Mouse (Mus musculus) cerebellum, adult 2 months (tissue): ENCODE results near the gene Elmo2.

Experiments
- CTCF ChIP-seq: fragments of 200-500 bp; IDR thresholded peaks from 2 replicates; pipeline ENCODE4 v1.5.1; 2011; ENCODE audit warnings: low read depth, mild to moderate bottlenecking, control low read depth, low read length, moderate library complexity, borderline replicate concordance; ENCODE audit not compliant: insufficient read depth
- POLR2A ChIP-seq: fragments of 200-500 bp; IDR thresholded peaks from 2 replicates; pipeline ENCODE4 v1.6.1; 2011; ENCODE audit warnings: low read length, control low read depth, borderline replicate concordance; ENCODE audit not compliant: insufficient read depth

DNA sequence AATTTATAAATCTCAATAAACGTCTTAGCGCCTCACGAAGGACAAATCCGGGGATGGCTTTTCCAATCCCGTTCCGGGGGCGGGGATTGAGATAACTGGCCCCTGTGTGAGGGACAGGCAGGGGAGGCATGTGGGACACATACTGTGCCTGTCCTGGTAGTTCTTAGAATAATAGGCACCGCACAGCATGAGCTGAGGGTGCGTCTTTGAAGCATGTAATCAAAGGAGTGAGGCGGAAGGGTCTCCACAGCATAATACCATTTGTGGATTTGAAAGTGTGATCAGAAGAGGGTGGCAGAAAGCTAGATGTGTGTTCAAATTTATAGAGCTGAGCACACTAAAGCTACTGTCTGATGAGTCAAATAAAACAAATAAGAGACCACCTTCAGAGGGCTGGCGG, 79.9 kb downstream of the Elmo2 start:
- no peak for TF ChIP-seq CTCF
- TF ChIP-seq POLR2A = no peak
